Mouse (Mus musculus) MEL (cell line): Measurements from ENCODE around the gene Actr3. TPM values are rescaled to one million over a fixed set of nuclear protein-coding genes. Genes with fewer than 3 reads are reported as not detected.

Source experiments
- DNase-seq: peaks from one replicate; pipeline ENCODE4 v3.0.0; 2011; ENCODE audit warnings: low read depth, low spot score
- H3K27ac ChIP-seq: 2 replicates; pipeline ENCODE4 v1.5.1; 2012; ENCODE audit warnings: low read depth, mild to moderate bottlenecking, control low read depth, low read length, moderate library complexity; ENCODE audit not compliant: control insufficient read depth
- H3K27me3 ChIP-seq, 2 experiments: fragments of 150-350 bp in 1 of 2; sonication (generic) in 1 of 2; 2 replicates each; pipeline ENCODE4 v1.6.1; 2012; ENCODE audit warnings: low read length in 2 of 2, mild to moderate bottlenecking in 2 of 2, improper control_type of control experiment in 1 of 2, moderate library complexity in 1 of 2; ENCODE audit not compliant: insufficient read depth in 2 of 2, control insufficient read depth in 1 of 2
- H3K36me3 ChIP-seq, 2 experiments: 2 replicates each; pipeline ENCODE4 v1.6.1; 2012 to 2014; ENCODE audit warnings: low read length in 2 of 2, improper control_type of control experiment in 1 of 2, inconsistent platforms in 1 of 2, mild to moderate bottlenecking in 1 of 2; ENCODE audit not compliant: insufficient read depth in 2 of 2, control insufficient read depth in 1 of 2
- H3K4me1 ChIP-seq, 2 experiments: fragments of 150-350 bp in 1 of 2; sonication (generic) in 1 of 2; 2 replicates each; pipeline ENCODE4 v1.6.1; 2012; ENCODE audit warnings: low read length in 2 of 2, improper control_type of control experiment in 1 of 2, mild to moderate bottlenecking in 1 of 2; ENCODE audit not compliant: insufficient read depth in 2 of 2, control insufficient read depth in 1 of 2
- H3K4me3 ChIP-seq, 2 experiments: fragments of 150-350 bp in 1 of 2; sonication (generic) in 1 of 2; 2 replicates each; pipeline ENCODE4 v1.5.1; 2012; ENCODE audit warnings: low read depth in 2 of 2, low read length in 2 of 2, mild to moderate bottlenecking in 2 of 2, moderate library complexity in 2 of 2, control low read depth in 1 of 2, improper control_type of control experiment in 1 of 2; ENCODE audit not compliant: control insufficient read depth in 1 of 2, insufficient read depth in 1 of 2
- H3K79me2 ChIP-seq: 2 replicates; pipeline ENCODE4 v1.6.1; 2012; ENCODE audit warnings: mild to moderate bottlenecking, low read length, moderate library complexity; ENCODE audit not compliant: control insufficient read depth, poor library complexity, insufficient read depth
- H3K9ac ChIP-seq: 2 replicates; pipeline ENCODE4 v1.6.1; 2012; ENCODE audit warnings: low read depth, mild to moderate bottlenecking, control low read depth, low read length, moderate library complexity; ENCODE audit not compliant: control insufficient read depth, poor library complexity, severe bottlenecking
- H3K9me3 ChIP-seq: fragments of 150-350 bp; sonication (generic); replicated peaks from 2 replicates; pipeline ENCODE4 v1.6.1; 2012; ENCODE audit warnings: mild to moderate bottlenecking, low read length, improper control_type of control experiment, moderate library complexity; ENCODE audit not compliant: insufficient read depth
- BHLHE40 ChIP-seq: IDR thresholded peaks from 2 replicates; pipeline ENCODE4 v1.6.1; 2012; ENCODE audit warnings: low read depth, mild to moderate bottlenecking, inconsistent platforms, low read length, improper control_type of control experiment, borderline replicate concordance
- CHD1 ChIP-seq: IDR thresholded peaks from 2 replicates; pipeline ENCODE4 v1.6.1; 2012; ENCODE audit warnings: low read depth, mild to moderate bottlenecking, inconsistent platforms, low read length, improper control_type of control experiment
- CHD2 ChIP-seq: IDR thresholded peaks from 2 replicates; pipeline ENCODE4 v1.6.1; 2011; ENCODE audit warnings: low read length, improper control_type of control experiment
- CTCF ChIP-seq, 3 experiments: IDR thresholded peaks in 2 of 3; conservative IDR thresholded peaks in 1 of 3; 2 replicates each; pipeline ENCODE4 v1.5.1; 2011 to 2012; ENCODE audit warnings: low read length in 3 of 3, low read depth in 2 of 3, mild to moderate bottlenecking in 2 of 3, improper control_type of control experiment in 1 of 3, inconsistent platforms in 1 of 3, mixed read lengths in 1 of 3, moderate library complexity in 1 of 3; ENCODE audit not compliant: control insufficient read depth in 1 of 3, insufficient read depth in 1 of 3, poor library complexity in 1 of 3, severe bottlenecking in 1 of 3
- E2F4 ChIP-seq: IDR thresholded peaks from 2 replicates; pipeline ENCODE4 v1.6.1; 2011; ENCODE audit warnings: low read depth, low read length, improper control_type of control experiment, borderline replicate concordance
- EP300 ChIP-seq, 2 experiments: IDR thresholded peaks; 2 replicates each; pipeline ENCODE4 v1.6.1; 2011; ENCODE audit warnings: improper control_type of control experiment in 2 of 2, low read length in 2 of 2, low read depth in 1 of 2, mild to moderate bottlenecking in 1 of 2
- ETS1 ChIP-seq: IDR thresholded peaks from 2 replicates; pipeline ENCODE4 v1.6.1; 2012; ENCODE audit warnings: low read depth, mild to moderate bottlenecking, inconsistent platforms, low read length, improper control_type of control experiment, moderate library complexity
- GABPA ChIP-seq: IDR thresholded peaks from 2 replicates; pipeline ENCODE4 v1.6.1; 2012; ENCODE audit warnings: low read depth, mild to moderate bottlenecking, inconsistent platforms, low read length, improper control_type of control experiment, moderate library complexity
- GATA1 ChIP-seq: IDR thresholded peaks from 2 replicates; pipeline ENCODE4 v1.6.1; 2011; ENCODE audit warnings: low read depth, low read length, improper control_type of control experiment
- JUND ChIP-seq: IDR thresholded peaks from 2 replicates; pipeline ENCODE4 v1.6.1; 2011; ENCODE audit warnings: low read depth, mild to moderate bottlenecking, improper control_type of control experiment, low read length
- KAT2A ChIP-seq: conservative IDR thresholded peaks from 2 replicates; pipeline ENCODE4 v1.6.1; 2012; ENCODE audit warnings: low read depth, low read length, improper control_type of control experiment, inconsistent platforms
- MAFK ChIP-seq: IDR thresholded peaks from 2 replicates; pipeline ENCODE4 v1.6.1; 2011; ENCODE audit warnings: low read depth, mild to moderate bottlenecking, low read length, improper control_type of control experiment, borderline replicate concordance
- MAX ChIP-seq: IDR thresholded peaks from 2 replicates; pipeline ENCODE4 v1.6.1; 2011; ENCODE audit warnings: low read length, improper control_type of control experiment
- MAZ ChIP-seq: IDR thresholded peaks from 2 replicates; pipeline ENCODE4 v1.6.1; 2012; ENCODE audit warnings: low read depth, mild to moderate bottlenecking, inconsistent platforms, low read length, improper control_type of control experiment
- MEF2A ChIP-seq: IDR thresholded peaks from 2 replicates; pipeline ENCODE4 v1.6.1; 2014; ENCODE audit warnings: low read depth, mild to moderate bottlenecking, inconsistent platforms, low read length, improper control_type of control experiment; ENCODE audit not compliant: poor library complexity, insufficient replicate concordance, severe bottlenecking; ENCODE audit errors: extremely low read depth
- MXI1 ChIP-seq: IDR thresholded peaks from 2 replicates; pipeline ENCODE4 v1.6.1; 2011; ENCODE audit warnings: mild to moderate bottlenecking, low read depth, low read length, improper control_type of control experiment
- MYB ChIP-seq: IDR thresholded peaks from 2 replicates; pipeline ENCODE4 v1.6.1; 2011; ENCODE audit warnings: mild to moderate bottlenecking, low read depth, low read length, improper control_type of control experiment
- NELFE ChIP-seq: IDR thresholded peaks from 2 replicates; pipeline ENCODE4 v1.6.1; 2011; ENCODE audit warnings: low read depth, low read length, improper control_type of control experiment
- NRF1 ChIP-seq: IDR thresholded peaks from 2 replicates; pipeline ENCODE4 v1.6.1; 2014; ENCODE audit warnings: low read depth, mild to moderate bottlenecking, inconsistent platforms, low read length, improper control_type of control experiment, moderate library complexity; ENCODE audit not compliant: poor library complexity, insufficient read depth, severe bottlenecking
- POLR2A ChIP-seq, 2 experiments: IDR thresholded peaks; 2 replicates each; pipeline ENCODE4 v1.6.1; 2011 to 2012; ENCODE audit warnings: low read length in 2 of 2, mild to moderate bottlenecking in 2 of 2, control low read depth in 1 of 2, improper control_type of control experiment in 1 of 2, low read depth in 1 of 2, moderate library complexity in 1 of 2; ENCODE audit not compliant: control insufficient read depth in 1 of 2, insufficient read depth in 1 of 2, poor library complexity in 1 of 2
- POLR2AphosphoS5 ChIP-seq: IDR thresholded peaks from 2 replicates; pipeline ENCODE4 v1.6.1; 2012; ENCODE audit warnings: low read depth, borderline replicate concordance, mild to moderate bottlenecking, inconsistent platforms, low read length, moderate library complexity, mixed read lengths
- RCOR1 ChIP-seq: IDR thresholded peaks from 2 replicates; pipeline ENCODE4 v1.6.1; 2012; ENCODE audit warnings: low read depth, mild to moderate bottlenecking, inconsistent platforms, low read length, improper control_type of control experiment
- SIN3A ChIP-seq: IDR thresholded peaks from 2 replicates; pipeline ENCODE4 v1.6.1; 2012; ENCODE audit warnings: low read length, improper control_type of control experiment, inconsistent platforms
- SMC3 ChIP-seq: IDR thresholded peaks from 2 replicates; pipeline ENCODE4 v1.6.1; 2011; ENCODE audit warnings: low read depth, low read length, improper control_type of control experiment
- TAL1 ChIP-seq: IDR thresholded peaks from 2 replicates; pipeline ENCODE4 v1.6.1; 2012; ENCODE audit warnings: mild to moderate bottlenecking, inconsistent platforms, low read length, moderate library complexity, mixed read lengths
- TBP ChIP-seq: IDR thresholded peaks from 2 replicates; pipeline ENCODE4 v1.8.0; 2011; ENCODE audit warnings: low read depth, low read length, improper control_type of control experiment
- TCF12 ChIP-seq: IDR thresholded peaks from 2 replicates; pipeline ENCODE4 v1.6.1; 2014; ENCODE audit warnings: low read depth, mild to moderate bottlenecking, inconsistent platforms, low read length, improper control_type of control experiment, moderate library complexity
- UBTF ChIP-seq: IDR thresholded peaks from 2 replicates; pipeline ENCODE4 v1.6.1; 2012; ENCODE audit warnings: low read depth, mild to moderate bottlenecking, inconsistent platforms, low read length, improper control_type of control experiment, moderate library complexity, borderline replicate concordance; ENCODE audit not compliant: insufficient read depth
- USF1 ChIP-seq: IDR thresholded peaks from 2 replicates; pipeline ENCODE4 v1.6.1; 2014; ENCODE audit warnings: low read depth, mild to moderate bottlenecking, inconsistent platforms, low read length, improper control_type of control experiment, moderate library complexity
- USF2 ChIP-seq, 2 experiments: IDR thresholded peaks; 2 replicates each; pipeline ENCODE4 v1.6.1; 2011 to 2012; ENCODE audit warnings: improper control_type of control experiment in 2 of 2, low read length in 2 of 2, borderline replicate concordance in 1 of 2, inconsistent platforms in 1 of 2, low read depth in 1 of 2, mild to moderate bottlenecking in 1 of 2; ENCODE audit not compliant: insufficient read depth in 1 of 2
- ZC3H11A ChIP-seq: IDR thresholded peaks from 2 replicates; pipeline ENCODE4 v1.6.1; 2012; ENCODE audit warnings: low read depth, mild to moderate bottlenecking, inconsistent platforms, low read length, improper control_type of control experiment
- polyA plus RNA-seq, 2 experiments: library from polyadenylated mRNA; stranded (reverse) in 1 of 2; unstranded in 1 of 2; fragments of >175 nt in 1 of 2; fragments of >200 nt in 1 of 2; gene quantifications; 2 replicates each; pipeline versions ENCODE4 v1.2.1 to v1.2.4; 2012; ENCODE audit warnings: low replicate concordance in 2 of 2, low read depth in 1 of 2; ENCODE audit not compliant: insufficient read length in 2 of 2, insufficient read depth in 1 of 2, missing spikeins in 1 of 2
- total RNA-seq: library from RNA; depleted of rRNA; stranded (reverse); fragments of 300-350 nt; gene quantifications from 2 replicates; pipeline ENCODE4 v1.2.3, GENCODE M21; 2012

Actr3 gene
- total and polyA plus RNA-seq, 3 experiments, result 154 to 211 TPM; not detected in 1

- no peak for TF ChIP-seq MEF2A
- TF ChIP-seq JUND, result no peak
- no peak for TF ChIP-seq SMC3
- TF ChIP-seq MAX, result peak; percentile 86
- TF ChIP-seq NELFE, result no peak
- TF ChIP-seq GABPA, result no peak
- TF ChIP-seq TBP, result no peak
- no peak for TF ChIP-seq POLR2A (IDR thresholded peaks at IDR 0.05; ENCODE audit: control insufficient read depth in 1 of 2, insufficient read depth in 1 of 2, low read depth in 1 of 2, low read length in 2 of 2, poor library complexity in 1 of 2)
- peak; percentile 58; the same call in 1 of the 2 replicates for TF ChIP-seq MXI1
- TF ChIP-seq MAZ, result no peak
- TF ChIP-seq EP300 (IDR thresholded peaks at IDR 0.05; ENCODE audit: low read depth in 1 of 2, low read length in 2 of 2), result peak; percentile 51 to 72
- TF ChIP-seq TCF12, result no peak
- TF ChIP-seq UBTF, result no peak
- TF ChIP-seq NRF1, result no peak
- no peak for TF ChIP-seq RCOR1
- no peak for TF ChIP-seq TAL1
- TF ChIP-seq MYB, result no peak
- TF ChIP-seq CTCF (IDR thresholded peaks at IDR 0.05 in 2 of 3, conservative IDR thresholded peaks at IDR 0.05 in 1 of 3; ENCODE audit: control insufficient read depth in 1 of 3, insufficient read depth in 1 of 3, low read depth in 2 of 3, low read length in 3 of 3, poor library complexity in 1 of 3, severe bottlenecking in 1 of 3), result no peak
- no peak for TF ChIP-seq POLR2AphosphoS5
- no peak for TF ChIP-seq KAT2A
Measured at GRCm38 (mm10) chr1:125470805-125471648, 35.5 kb upstream of the Actr3 start (continued).

- H3K27ac ChIP-seq, result peak overlapping the region; percentile 93
- H3K9me3 ChIP-seq, result no peaks in the 10 kb centered on the region
- peaks cover 0 to 33% of the 10 kb centered on the region in 2 experiments; a peak in 2 of 4 replicates for H3K36me3 ChIP-seq
- DNase-seq, result peak; percentile 86
- no peaks in the 10 kb centered on the region for H3K27me3 ChIP-seq
- H3K79me2 ChIP-seq, result no peaks in the 10 kb centered on the region
- peaks cover 12 to 20% of the 10 kb centered on the region in 2 experiments for H3K4me1 ChIP-seq
- H3K4me3 ChIP-seq, result peak overlapping the region; percentile 47 to 56
- H3K9ac ChIP-seq, result peak overlapping the region; percentile 54
- TF ChIP-seq MAFK (no peak), MEF2A (no peak), ETS1 (peak; percentile 89), ZC3H11A (no peak), EP300 (IDR thresholded peaks at IDR 0.05; ENCODE audit: low read depth in 1 of 2, low read length in 2 of 2) (peak; percentile 54 to 62; a peak in 2 of 4 replicates), USF1 (peak; percentile 86), GATA1 (peak; percentile 51), MAX (peak; percentile 37; the same call in 1 of the 2 replicates), NRF1 (no peak), CHD1 (no peak), POLR2AphosphoS5 (no peak), BHLHE40 (no peak), USF2 (IDR thresholded peaks at IDR 0.05; ENCODE audit: borderline replicate concordance in 1 of 2, insufficient read depth in 1 of 2, low read depth in 1 of 2, low read length in 2 of 2) (no peak; a peak in 1 of 4 replicates), SIN3A (no peak), RCOR1 (no peak; the same call in 1 of the 2 replicates), CHD2 (no peak), SMC3 (no peak), TCF12 (peak; percentile 42), GABPA (no peak), MXI1 (peak; percentile 61; the same call in 1 of the 2 replicates), E2F4 (no peak), JUND (no peak)
Measured at GRCm38 (mm10) chr1:125467936-125468335, 32.4 kb upstream of the Actr3 start.
